Mouse (Mus musculus) stomach, postnatal 0 days (tissue): ENCODE measurements around the gene Apbb1ip.
"Not testable (repeated sequence)": the region's sequence is repeated elsewhere in the genome, so short reads cannot be mapped to it uniquely, and the experiment has no call there.

Experiments used
- CTCF ChIP-seq: IDR thresholded peaks from 2 replicates; pipeline ENCODE4 v1.5.1; 2016; ENCODE audit warnings: antibody characterized with exemption, low read depth, mild to moderate bottlenecking, moderate library complexity
- EP300 ChIP-seq: optimal IDR thresholded peaks from 2 replicates; pipeline ENCODE3; 2016; ENCODE audit warnings: antibody characterized with exemption

GRCm38 (mm10) chr2:22880726-22881125, 106.8 kb downstream of the Apbb1ip start:
- not testable (repeated sequence) for TF ChIP-seq EP300, CTCF
